Mouse (Mus musculus) kidney, adult 2 months (tissue): ENCODE measurements around the gene Calhm5. TPM values are rescaled to one million over a fixed set of nuclear protein-coding genes. Genes with fewer than 3 reads are reported as not detected.
A peak's percentile ranks its signal among the peaks of the same experiment; 100 is the strongest.

ENCODE experiments used
- DNase-seq: peaks from one replicate; pipeline ENCODE4 v3.0.0; 2021
- H3K27ac ChIP-seq: fragments of 200-500 bp; 2 replicates; pipeline ENCODE4 v1.5.1; 2012; ENCODE audit warnings: low read depth, low read length, control low read depth, inconsistent platforms; ENCODE audit not compliant: insufficient read depth
- H3K27me3 ChIP-seq: fragments of 200-500 bp; replicated peaks from 2 replicates; pipeline ENCODE4 v1.6.1; 2012; ENCODE audit warnings: mild to moderate bottlenecking, moderate library complexity, low read length, inconsistent platforms; ENCODE audit not compliant: control insufficient read depth, insufficient read depth
- H3K36me3 ChIP-seq: fragments of 200-500 bp; 2 replicates; pipeline ENCODE4 v1.6.1; 2012; ENCODE audit warnings: mild to moderate bottlenecking, moderate library complexity, low read length, inconsistent platforms; ENCODE audit not compliant: control insufficient read depth, insufficient read depth
- H3K4me1 ChIP-seq: fragments of 200-500 bp; 2 replicates; pipeline ENCODE4 v1.6.1; 2011; ENCODE audit warnings: low read length; ENCODE audit not compliant: control insufficient read depth, insufficient read depth
- H3K4me3 ChIP-seq: fragments of 200-500 bp; 2 replicates; pipeline ENCODE4 v1.5.1; 2011; ENCODE audit warnings: mild to moderate bottlenecking, low read depth, low read length, control low read depth; ENCODE audit not compliant: insufficient read depth
- CTCF ChIP-seq: fragments of 200-500 bp; conservative IDR thresholded peaks from 2 replicates; pipeline ENCODE4 v1.5.1; 2011; ENCODE audit warnings: low read depth, mild to moderate bottlenecking, control low read depth, low read length, moderate library complexity, mixed read lengths; ENCODE audit not compliant: insufficient read depth, insufficient read length
- POLR2A ChIP-seq: fragments of 200-500 bp; IDR thresholded peaks from one replicate; pipeline ENCODE4 v1.6.1; 2011; ENCODE audit warnings: low read depth, low read length, control low read depth
- WGBS: fragments of 180-500 bp; shearing (Covaris S2); methylation state at CpG from one replicate; pipeline ENCODE4 v1.1.7; 2018; 5-methylcytosine and 5-hydroxymethylcytosine counted together
- polyA plus RNA-seq: library from polyadenylated mRNA; depleted of rRNA; stranded (reverse); fragments of >200 nt; gene quantifications from 2 replicates; pipeline ENCODE4 v1.2.3, GENCODE M21; 2012

The Calhm5 gene
- polyA plus RNA-seq, 1 experiment = 0.25 TPM

DNA sequence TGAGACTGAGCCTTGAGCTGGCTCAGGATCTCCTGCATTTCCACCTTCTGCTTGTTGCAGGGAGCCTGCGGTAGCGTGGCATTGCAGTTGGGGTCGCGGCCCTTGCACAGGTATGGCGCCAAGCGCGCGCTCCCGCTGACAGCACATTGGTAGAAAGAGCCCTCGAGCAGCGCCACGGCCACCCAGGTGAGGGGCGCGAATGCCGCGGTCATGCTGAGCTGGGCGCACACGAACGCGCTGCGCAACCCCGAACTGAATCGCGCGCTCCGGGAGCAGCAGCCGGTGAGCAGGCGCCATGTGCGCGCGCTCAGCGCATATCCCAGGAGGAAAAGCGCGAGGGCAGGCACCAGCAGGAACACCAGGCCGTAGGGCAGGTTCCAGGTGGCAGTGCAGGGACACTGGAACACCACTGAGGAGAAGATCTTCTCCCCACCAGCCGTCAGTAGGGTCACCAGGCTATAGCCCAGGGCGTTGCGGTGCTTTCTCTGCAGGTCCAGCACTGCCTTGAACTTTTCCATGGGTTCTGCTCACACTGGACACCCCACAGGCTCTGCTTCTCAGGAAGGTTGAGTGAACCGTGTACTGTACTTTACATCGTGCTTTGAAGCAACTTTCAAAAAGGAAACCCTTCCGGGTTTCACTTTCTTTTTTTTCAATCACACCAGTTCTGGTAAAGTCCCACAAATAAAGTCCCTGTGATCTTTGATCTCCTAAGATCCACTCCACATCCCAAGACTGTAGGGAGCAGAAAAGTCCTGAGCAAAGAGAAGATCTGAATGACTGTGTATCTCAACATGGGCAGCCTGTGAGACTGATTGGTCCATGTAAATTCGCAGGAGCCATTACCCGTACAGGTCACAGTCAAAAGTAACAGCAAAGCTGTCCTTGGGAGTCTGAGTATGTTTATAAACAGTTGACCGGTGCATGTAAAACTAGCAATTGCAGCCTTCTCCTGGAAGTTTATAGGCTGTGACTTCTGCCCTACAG is 31.4 kb upstream of the Calhm5 start, which contains the start of gene Calhm6:
Calhm6 (minus strand) TSS at position 593 of the 987 bp plus-strand sequence.
- peak; percentile 20 for DNase-seq
- no peaks in the 10 kb centered on the region for H3K36me3 ChIP-seq

GRCm38 (mm10) chr10:34118421-34118820 is 22.1 kb upstream of the Calhm5 start:
- TF ChIP-seq CTCF = no peak
- TF ChIP-seq POLR2A = no peak
- 80% methylated on average over 2 of the region's 2 CpGs for WGBS

More for the DNA sequence above, 31.4 kb upstream of the Calhm5 start, which contains the start of gene Calhm6:
- Histone ChIP-seq H3K27me3 (no peaks in the 10 kb centered on the region), H3K4me3 (peak within 1 kb of the TSS; percentile 41), H3K4me1 (no peaks in the 10 kb centered on the region), H3K27ac (no peak within 1 kb of the TSS)
- WGBS = 12% methylated on average over 44 of the region's 44 CpGs
- no peak for TF ChIP-seq CTCF
- TF ChIP-seq POLR2A = no peak

GRCm38 (mm10) chr10:34117770-34118169 is 21.5 kb upstream of the Calhm5 start:
- no peaks in the 10 kb centered on the region for H3K4me1 ChIP-seq
- no peak overlapping the region for H3K4me3 ChIP-seq
- no peaks in the 10 kb centered on the region for H3K36me3 ChIP-seq
- H3K27ac ChIP-seq = no peak overlapping the region
- no peaks in the 10 kb centered on the region for H3K27me3 ChIP-seq
- no peak for TF ChIP-seq CTCF
- TF ChIP-seq POLR2A = no peak
- no peak for DNase-seq

More at GRCm38 (mm10) chr10:34118421-34118820, 22.1 kb upstream of the Calhm5 start:
- Histone ChIP-seq H3K27me3 (no peaks in the 10 kb centered on the region), H3K4me1 (no peaks in the 10 kb centered on the region), H3K27ac (no peak overlapping the region), H3K36me3 (no peaks in the 10 kb centered on the region), H3K4me3 (no peak overlapping the region)
- DNase-seq = no peak

DNA sequence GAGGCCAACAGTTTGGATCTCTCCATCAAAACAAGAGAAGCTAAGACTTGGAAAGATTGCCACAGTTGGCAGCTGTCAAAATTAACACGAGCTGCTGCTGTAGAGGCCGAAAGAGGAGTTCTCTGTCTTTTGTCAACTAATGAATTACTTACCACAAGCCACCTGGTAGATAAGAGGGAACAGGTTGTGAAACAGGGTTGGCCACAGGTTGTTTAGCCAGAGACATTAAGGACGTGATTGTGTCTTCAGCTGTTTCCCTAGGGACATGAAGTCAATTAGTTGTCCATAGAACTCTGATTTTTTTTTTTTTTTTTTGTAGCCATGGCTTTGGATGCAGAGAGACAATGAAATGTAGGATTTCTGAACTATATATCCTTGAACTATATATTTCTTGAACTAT is 20.8 kb upstream of the Calhm5 start:
- Histone ChIP-seq H3K4me3 (no peak overlapping the region), H3K4me1 (no peaks in the 10 kb centered on the region), H3K27ac (no peak overlapping the region), H3K27me3 (no peaks in the 10 kb centered on the region), H3K36me3 (no peaks in the 10 kb centered on the region)
- 60% methylated on average over 3 of the region's 3 CpGs for WGBS
- TF ChIP-seq CTCF (no peak), POLR2A (no peak)
- no peak for DNase-seq

DNA sequence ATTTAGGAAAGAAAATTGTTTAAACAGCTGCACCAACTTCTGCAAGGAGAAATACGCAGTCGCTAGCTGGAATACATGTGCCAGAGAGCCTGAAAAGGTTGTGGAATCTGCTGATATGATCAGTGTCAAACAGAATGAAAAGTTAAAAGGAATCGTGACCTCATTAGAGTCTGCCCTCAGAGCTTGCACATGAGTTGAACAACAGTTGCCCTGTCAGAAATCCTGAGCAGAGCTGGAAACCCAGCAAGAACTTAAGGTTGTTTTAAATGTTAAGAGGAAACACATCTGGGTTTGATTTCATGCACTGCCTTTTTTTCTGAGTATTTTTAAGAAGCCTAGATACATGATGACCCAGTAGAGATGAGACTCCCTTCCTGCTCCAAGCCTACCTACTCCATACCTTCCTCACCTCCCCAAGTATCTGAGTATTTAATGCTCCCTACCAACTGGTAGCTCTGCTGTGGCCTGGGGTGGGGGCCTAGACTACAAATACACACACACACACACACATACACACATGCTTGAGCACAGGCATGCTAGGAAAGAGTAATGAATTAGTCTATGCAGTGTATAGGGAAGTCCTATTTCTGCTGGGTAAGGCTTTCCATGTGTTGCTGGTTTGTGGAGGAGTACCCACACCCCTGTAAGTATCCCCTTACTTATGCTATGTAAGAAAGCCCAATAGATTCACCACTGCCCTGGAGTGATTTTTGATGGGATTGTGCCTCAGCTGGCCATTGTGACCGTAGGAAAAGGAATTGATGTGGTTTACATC is 15.8 kb upstream of the Calhm5 start:
- 66% methylated on average over 4 of the region's 4 CpGs for WGBS
- Histone ChIP-seq H3K4me1 (no peaks in the 10 kb centered on the region), H3K36me3 (no peaks in the 10 kb centered on the region), H3K4me3 (no peak overlapping the region), H3K27me3 (no peaks in the 10 kb centered on the region), H3K27ac (no peak overlapping the region)
- TF ChIP-seq POLR2A (no peak), CTCF (no peak)
- DNase-seq = no peak

GRCm38 (mm10) chr10:34110863-34111465 is 14.6 kb upstream of the Calhm5 start:
- Histone ChIP-seq H3K4me1 (no peaks in the 10 kb centered on the region), H3K4me3 (no peak overlapping the region), H3K27ac (no peak overlapping the region), H3K27me3 (no peaks in the 10 kb centered on the region), H3K36me3 (no peaks in the 10 kb centered on the region)
- no peak for TF ChIP-seq CTCF
- no peak for TF ChIP-seq POLR2A
- DNase-seq = no peak
- WGBS = 83% methylated on average over 13 of the region's 13 CpGs
